Comparison of ENCODE assay signal across 8 mouse cellular contexts in genomic region chr4:28814816-28815620, GRCm38 (mm10). TPM values are rescaled to one million over a fixed set of nuclear protein-coding genes. Genes with fewer than 3 reads are reported as not detected.
DNase-seq lines count a peak whose midpoint lies in the region; ATAC-seq and TF ChIP-seq lines count a peak whose summit lies in the region.

No protein-coding gene starts in this region.

- no peaks in the 10 kb centered on the region for H3K9me3 ChIP-seq in ES-E14 (ENCODE audit: control insufficient read depth, insufficient read depth, low read depth, low read length)
- H3K9me3 ChIP-seq in forebrain, embryonic 15.5 days: no peaks in the 10 kb centered on the region
- no peaks in the 10 kb centered on the region for H3K9me3 ChIP-seq in heart, embryonic 16.5 days (replicated peaks; ENCODE audit: control insufficient read depth, low read length)
- H3K9me3 ChIP-seq in liver, embryonic 16.5 days (replicated peaks; ENCODE audit: control insufficient read depth, low read length): no peaks in the 10 kb centered on the region
- no peaks in the 10 kb centered on the region for H3K9me3 ChIP-seq in neural tube, embryonic 13.5 days

- no peaks in the 10 kb centered on the region for H3K27me3 ChIP-seq in forebrain, embryonic 15.5 days
- no peaks in the 10 kb centered on the region for H3K27me3 ChIP-seq in heart, embryonic 16.5 days (ENCODE audit: control insufficient read depth, insufficient read depth, low read length)
- peaks cover 40% of the 10 kb centered on the region for H3K27me3 ChIP-seq in liver, embryonic 16.5 days (ENCODE audit: control insufficient read depth, insufficient read depth, low read depth, low read length)
- H3K27me3 ChIP-seq in neural tube, embryonic 13.5 days: no peaks in the 10 kb centered on the region

- H3K4me1 ChIP-seq in ES-E14 (ENCODE audit: control insufficient read depth in 2 of 2, insufficient read depth in 2 of 2, low read length in 2 of 2, poor library complexity in 1 of 2): no peaks in the 10 kb centered on the region; a peak in 1 of 4 replicates
- H3K4me1 ChIP-seq in forebrain, embryonic 15.5 days: 0 out of 2 replicates have a peak, but pooled peaks cover 6% of the 10 kb centered on the region
- H3K4me1 ChIP-seq in heart, embryonic 16.5 days (ENCODE audit: control insufficient read depth, insufficient read depth, low read length): no peaks in the 10 kb centered on the region
- H3K4me1 ChIP-seq in liver, embryonic 16.5 days (ENCODE audit: control insufficient read depth, low read depth, low read length): peaks cover 2% of the 10 kb centered on the region
- peaks cover 11% of the 10 kb centered on the region for H3K4me1 ChIP-seq in neural tube, embryonic 13.5 days (replicated peaks)

- H3K9ac ChIP-seq in ES-E14 (ENCODE audit: insufficient read depth, low read depth, low read length, poor library complexity, severe bottlenecking): peak overlapping the region; percentile 50
- peak overlapping the region; percentile 85 for H3K9ac ChIP-seq in forebrain, embryonic 15.5 days (replicated peaks)
- H3K9ac ChIP-seq in heart, embryonic 16.5 days (ENCODE audit: low read length): peak overlapping the region; percentile 93
- no peak overlapping the region for H3K9ac ChIP-seq in liver, embryonic 16.5 days (ENCODE audit: low read depth, low read length)
- peak overlapping the region; percentile 85 for H3K9ac ChIP-seq in neural tube, embryonic 13.5 days

- peak; percentile 54 for ATAC-seq in forebrain, embryonic 15.5 days (replicated peaks)
- ATAC-seq in heart, embryonic 16.5 days (replicated peaks; ENCODE audit: extremely low read depth, insufficient read depth, low FRiP score): peak; percentile 58
- ATAC-seq in liver, embryonic 16.5 days (ENCODE audit: low read depth): no peak
- peak; percentile 44 for ATAC-seq in neural tube, embryonic 13.5 days (ENCODE audit: low read depth)

- H3K27ac ChIP-seq in ES-E14 (ENCODE audit: insufficient read depth, low read depth, low read length, poor library complexity, severe bottlenecking): no peak overlapping the region
- peak overlapping the region; percentile 96 for H3K27ac ChIP-seq in forebrain, embryonic 15.5 days (replicated peaks)
- peak overlapping the region; percentile 96 for H3K27ac ChIP-seq in heart, embryonic 16.5 days (ENCODE audit: low read length)
- no peak overlapping the region for H3K27ac ChIP-seq in liver, embryonic 16.5 days (ENCODE audit: low read length)
- H3K27ac ChIP-seq in neural tube, embryonic 13.5 days (replicated peaks): peak overlapping the region; percentile 97

- whole genome bisulfite sequencing in forebrain, embryonic 15.5 days: under 1% methylated on average over 72 of the region's 72 CpGs
- under 1% methylated on average over 69 of the region's 72 CpGs for WGBS in heart, embryonic 16.5 days
- WGBS in liver, embryonic 16.5 days (ENCODE audit: insufficient replicate concordance): under 1% methylated on average over 72 of the region's 72 CpGs
- WGBS in neural tube, embryonic 13.5 days: under 1% methylated on average over 72 of the region's 72 CpGs

- H3K4me3 ChIP-seq in ES-E14 (ENCODE audit: insufficient read depth in 1 of 2, low read depth in 1 of 2, low read length in 2 of 2, poor library complexity in 1 of 2, severe bottlenecking in 1 of 2): peak overlapping the region; percentile 62 to 77
- peak overlapping the region; percentile 70 for H3K4me3 ChIP-seq in forebrain, embryonic 15.5 days
- H3K4me3 ChIP-seq in heart, embryonic 16.5 days (ENCODE audit: low read length): peak overlapping the region; percentile 92
- peak overlapping the region; percentile 65 for H3K4me3 ChIP-seq in liver, embryonic 16.5 days (ENCODE audit: low read depth, low read length)
- H3K4me3 ChIP-seq in neural tube, embryonic 13.5 days: peak overlapping the region; percentile 66

- H3K36me3 ChIP-seq in ES-E14 (ENCODE audit: control insufficient read depth, insufficient read depth, low read length, poor library complexity, severe bottlenecking): no peaks in the 10 kb centered on the region
- H3K36me3 ChIP-seq in forebrain, embryonic 15.5 days: no peaks in the 10 kb centered on the region
- no peaks in the 10 kb centered on the region for H3K36me3 ChIP-seq in heart, embryonic 16.5 days (ENCODE audit: control insufficient read depth, insufficient read depth)
- H3K36me3 ChIP-seq in liver, embryonic 16.5 days (ENCODE audit: control insufficient read depth, insufficient read depth): no peaks in the 10 kb centered on the region
- no peaks in the 10 kb centered on the region for H3K36me3 ChIP-seq in neural tube, embryonic 13.5 days

- DNase-seq in ES-E14 (ENCODE audit: low read depth, low spot score): no peak
- peak; percentile 76 to 83 for DNase-seq in cerebellum, adult 18-20 months
- DNase-seq in kidney, postnatal 25 days: peak; percentile 49 to 69
- DNase-seq in thymus, postnatal 4 days: peak; percentile 13

- peak overlapping the region; percentile 61 for H3K4me2 ChIP-seq in forebrain, embryonic 15.5 days (replicated peaks)
- H3K4me2 ChIP-seq in heart, embryonic 16.5 days (ENCODE audit: low read depth, low read length): peak overlapping the region; percentile 89
- peak overlapping the region; percentile 92 for H3K4me2 ChIP-seq in liver, embryonic 16.5 days (ENCODE audit: low read depth, low read length)
- H3K4me2 ChIP-seq in neural tube, embryonic 13.5 days: peak overlapping the region; percentile 76

- in situ Hi-C loops in ES-E14 (cut with MboI; ENCODE audit: low sequenced_read_pairs in 2 of 2, unreplicated experiment in 2 of 2): no loop called here

TF ChIP-seq in ES-E14, 5 proteins besides CTCF, POLR2A, EP300 and RAD21:
- no peak for TF ChIP-seq MAFK (IDR thresholded peaks at IDR 0.05; ENCODE audit: insufficient read depth, low read depth, low read length)
- no peak for TF ChIP-seq ZNF384 (IDR thresholded peaks at IDR 0.05; ENCODE audit: low read depth, low read length)
- TF ChIP-seq ZC3H11A (IDR thresholded peaks at IDR 0.05; ENCODE audit: borderline replicate concordance, low read depth, low read length): no peak
- TF ChIP-seq CHD2 (IDR thresholded peaks at IDR 0.05; ENCODE audit: low read depth, low read length): no peak
- TF ChIP-seq HCFC1 (IDR thresholded peaks at IDR 0.05; ENCODE audit: borderline replicate concordance, insufficient read depth, low read length): no peak

RNA-seq across cellular contexts. Expression of gene Epha7, which starts 2.1 kb away (rescaled TPM):
- total RNA-seq in ES-E14 (2012; rRNA removed): 4.4 and 4.8 TPM in 2 replicates
- polyA plus RNA-seq in forebrain, embryonic 15.5 days (2015; fragmentation: Nextera tagmentation; extraction: Ambion mirVana): 58.3 and 59.8 TPM in 2 replicates
- 25.5 and 26.9 TPM in 2 replicates for polyA plus RNA-seq in heart, embryonic 16.5 days (2015; fragmentation: Nextera tagmentation; extraction: Ambion mirVana)
- 1.4 and 1.7 TPM in 2 replicates for polyA plus RNA-seq in liver, embryonic 16.5 days (2015; fragmentation: Nextera tagmentation; extraction: Ambion mirVana)
- polyA plus RNA-seq in neural tube, embryonic 13.5 days (2015; fragmentation: Nextera tagmentation; extraction: Ambion mirVana): 45.2 and 51.8 TPM in 2 replicates

Comparison
In these comparisons a context has a peak if more than half of its experiments do, and no peak if none do; other contexts are left out.
1. H3K27ac ChIP-seq: peak in forebrain, embryonic 15.5 days (single experiment), heart, embryonic 16.5 days (single experiment) and neural tube, embryonic 13.5 days (single experiment); none in ES-E14 (single experiment) and liver, embryonic 16.5 days (single experiment).
2. Peak in every context shown above with its lines, with median percentiles within 50 percentile points of each other: H3K4me3 ChIP-seq and H3K4me2 ChIP-seq.